Mouse (Mus musculus) monocyte, adult 5-6 weeks (primary cell): ENCODE data around the gene Chrm3. TPM values are rescaled to one million over a fixed set of nuclear protein-coding genes. Genes with fewer than 3 reads are reported as not detected.
"Not testable (repeated sequence)": the region's sequence is repeated elsewhere in the genome, so short reads cannot be mapped to it uniquely, and the experiment has no call there.

Experiments used
- ATAC-seq: fragments of 153-309, 156-312 bp; replicated peaks from 2 replicates; pipeline ENCODE4 v1.8.0; 2017; ENCODE audit warnings: mild to moderate bottlenecking; ENCODE audit not compliant: low TSS enrichment, insufficient number of reproducible peaks, severe bottlenecking, poor library complexity, low FRiP score
- total RNA-seq: library from RNA; stranded (forward); fragments of 200-1000, 200-491, 200-594 nt; gene quantifications from 3 replicates; pipeline ENCODE4 v1.2.3, GENCODE M21; 2017

The Chrm3 gene
- total RNA-seq, result 1.5 to 4.8 TPM (median 3.0 TPM) in 3 replicates

DNA sequence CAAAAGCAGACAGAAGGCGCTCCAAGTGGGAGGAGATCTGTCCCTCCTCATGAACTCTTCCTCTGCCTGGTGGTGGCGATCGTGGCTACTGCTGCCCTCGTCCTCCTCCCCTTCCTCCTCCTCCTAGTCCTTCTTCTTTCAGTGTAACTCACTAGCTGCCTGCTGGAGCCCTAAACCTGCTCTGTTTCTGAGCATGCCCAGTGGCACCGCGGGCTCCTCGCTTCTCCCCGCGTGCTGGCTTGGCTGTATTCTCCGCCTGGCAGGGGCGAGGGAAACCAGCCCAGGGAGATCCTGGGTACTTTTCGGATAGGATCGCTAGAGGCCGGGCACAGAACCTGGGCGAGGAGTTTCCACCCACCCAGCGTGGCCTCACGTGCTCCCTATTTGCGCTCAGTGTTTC is at the start of gene Chrm3:
Gene Chrm3, minus strand, starts transcription at position 71 of the 400 bp plus-strand sequence.
- ATAC-seq, result no peak

DNA sequence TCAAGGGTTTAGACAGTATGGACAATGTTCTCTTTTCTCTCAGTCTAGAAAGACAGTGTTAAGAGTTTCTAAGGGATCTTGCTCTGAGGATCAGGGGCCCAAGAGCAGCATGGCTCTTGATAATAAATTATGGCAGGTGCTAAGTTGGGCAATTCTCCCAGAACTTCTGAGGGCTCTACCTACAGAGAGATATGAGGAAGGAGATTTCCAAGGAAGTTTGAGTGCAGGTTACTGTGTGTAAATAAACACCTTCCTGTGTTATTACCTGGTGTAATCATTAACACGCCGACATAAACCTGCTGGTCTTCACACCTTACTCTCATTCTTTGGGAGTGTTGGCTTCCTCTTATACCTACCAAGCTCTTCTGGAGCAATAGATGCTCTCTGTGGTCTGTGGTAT is 33.7 kb upstream of the Chrm3 start:
- ATAC-seq, result no peak

GRCm38 (mm10) chr13:10375487-10375886 is 14.8 kb upstream of the Chrm3 start:
- ATAC-seq, result not testable (repeated sequence)

DNA sequence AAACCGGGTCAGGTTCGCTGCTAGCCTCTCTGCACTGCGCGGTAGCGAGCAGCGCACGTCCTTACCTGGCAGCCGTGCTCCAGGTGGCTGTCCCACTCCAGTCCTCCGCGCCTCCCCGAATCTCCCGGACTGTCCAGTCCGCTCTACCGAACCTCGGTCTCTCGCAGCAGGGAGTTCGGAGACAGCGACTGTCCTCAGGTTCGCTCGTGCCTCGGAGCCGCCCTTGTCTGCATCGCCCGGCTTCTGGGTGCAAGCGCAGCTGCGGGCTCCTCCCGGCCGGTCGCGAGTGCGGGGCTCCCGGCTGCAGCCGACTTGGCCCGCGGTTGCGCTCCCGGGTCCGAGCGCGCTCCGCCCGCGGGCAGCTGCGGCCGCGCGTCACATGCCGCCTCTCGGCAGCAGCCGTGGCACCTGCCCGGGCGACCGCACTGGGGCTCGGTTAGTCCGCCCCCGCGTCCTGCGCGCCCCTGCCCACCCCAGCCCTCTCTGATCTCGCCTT is 400 bp downstream of the Chrm3 start:
- ATAC-seq, result no peak

DNA sequence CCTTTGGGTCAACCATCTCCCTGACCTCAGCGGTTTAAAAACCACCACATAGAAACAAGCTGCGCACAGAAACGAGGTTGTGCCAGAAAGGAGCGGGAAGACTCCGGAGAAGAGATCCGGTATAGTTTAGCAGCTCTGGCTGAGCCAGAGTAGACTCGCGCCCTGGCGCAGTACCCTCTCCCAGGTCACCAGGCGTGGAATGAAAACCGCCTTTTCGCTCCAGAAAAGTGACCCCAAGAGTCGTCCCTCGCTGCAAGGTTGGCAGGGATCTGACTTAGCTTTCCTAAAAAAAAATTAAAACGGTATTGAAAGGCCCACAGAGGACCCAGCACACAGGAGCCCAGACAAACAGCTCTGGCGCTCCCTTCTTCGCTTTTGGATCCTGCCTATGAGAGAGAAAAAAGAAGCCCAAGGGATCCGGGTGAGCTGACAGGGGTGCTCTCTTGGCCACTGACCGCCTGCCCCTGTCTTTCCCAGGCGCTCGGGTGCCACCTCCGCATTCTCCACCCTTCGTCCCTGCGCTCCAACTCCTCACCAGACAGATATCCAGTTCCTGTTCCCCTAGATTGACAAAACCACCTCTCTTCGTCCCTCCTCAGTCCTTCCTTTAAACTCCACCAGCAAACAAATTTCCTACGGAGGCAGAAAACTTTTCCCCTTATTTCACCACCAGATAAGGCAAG is 990 bp downstream of the Chrm3 start:
- ATAC-seq, result no peak

DNA sequence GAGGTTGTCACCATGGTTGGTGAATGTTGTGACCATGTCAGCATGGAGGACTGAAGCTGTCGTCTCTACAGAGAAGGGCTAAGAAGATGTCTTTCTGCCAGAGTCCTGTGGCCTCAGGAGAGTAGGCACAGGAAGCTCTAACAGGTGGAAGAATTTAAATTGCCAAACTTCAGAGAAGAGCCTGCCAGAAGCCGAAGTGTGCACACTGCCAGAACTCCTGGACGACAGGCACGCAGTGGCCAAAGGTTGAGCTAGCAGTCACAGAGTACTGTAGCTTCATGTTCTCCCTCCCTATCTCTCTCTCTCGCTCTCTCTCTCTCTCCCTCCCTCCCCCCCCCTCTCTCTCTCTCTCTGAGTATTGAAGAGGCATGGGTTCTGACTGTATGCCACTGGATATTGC is 4.9 kb downstream of the Chrm3 start:
- ATAC-seq, result no peak

GRCm38 (mm10) chr13:10354885-10355575 is 5.6 kb downstream of the Chrm3 start:
- ATAC-seq, result no peak

DNA sequence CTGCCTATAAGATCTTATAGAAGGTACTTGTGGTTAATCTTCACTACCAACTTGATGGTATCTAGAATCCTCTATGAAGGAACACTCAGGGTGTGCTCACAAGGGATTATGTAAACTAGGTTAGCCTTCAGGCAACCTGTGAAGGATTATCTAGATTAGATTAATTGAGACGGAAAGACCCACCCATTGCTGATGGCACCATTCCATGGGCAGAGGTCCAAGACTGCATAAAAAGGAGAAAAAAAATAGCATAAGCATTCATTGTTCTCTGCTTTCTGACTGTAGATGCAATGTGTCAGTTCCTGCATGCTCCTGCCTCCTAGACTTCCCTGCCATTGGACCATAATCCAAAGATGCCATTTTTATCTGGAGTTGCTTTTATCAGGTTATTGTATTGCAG is 8.5 kb downstream of the Chrm3 start:
- no peak for ATAC-seq

DNA sequence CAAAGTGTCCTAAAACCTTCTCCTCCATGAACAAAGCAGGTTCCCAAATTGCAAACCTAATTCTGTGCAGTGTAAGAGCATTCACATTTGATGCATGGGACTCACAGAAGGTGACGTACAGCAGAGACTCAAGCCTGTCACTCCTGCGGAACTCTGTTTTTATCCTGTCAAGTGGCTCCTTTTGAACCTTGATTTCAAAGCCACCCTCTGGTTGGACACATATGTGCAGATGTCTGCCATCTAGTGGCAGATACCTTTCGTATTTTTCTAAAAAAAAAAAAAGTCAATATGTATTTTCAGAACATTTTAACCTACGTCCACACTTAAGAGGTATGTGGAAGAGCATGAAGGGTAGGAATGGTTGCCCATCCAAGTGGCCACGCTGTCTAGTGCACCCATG is 16.3 kb downstream of the Chrm3 start:
- ATAC-seq, result no peak

- no peak for ATAC-seq
Observed at GRCm38 (mm10) chr13:10335558-10335957, 25.1 kb downstream of the Chrm3 start.

- no peak for ATAC-seq
Observed at GRCm38 (mm10) chr13:10332762-10333161, 27.9 kb downstream of the Chrm3 start.

GRCm38 (mm10) chr13:10309811-10310210 is 50.8 kb downstream of the Chrm3 start:
- no peak for ATAC-seq

DNA sequence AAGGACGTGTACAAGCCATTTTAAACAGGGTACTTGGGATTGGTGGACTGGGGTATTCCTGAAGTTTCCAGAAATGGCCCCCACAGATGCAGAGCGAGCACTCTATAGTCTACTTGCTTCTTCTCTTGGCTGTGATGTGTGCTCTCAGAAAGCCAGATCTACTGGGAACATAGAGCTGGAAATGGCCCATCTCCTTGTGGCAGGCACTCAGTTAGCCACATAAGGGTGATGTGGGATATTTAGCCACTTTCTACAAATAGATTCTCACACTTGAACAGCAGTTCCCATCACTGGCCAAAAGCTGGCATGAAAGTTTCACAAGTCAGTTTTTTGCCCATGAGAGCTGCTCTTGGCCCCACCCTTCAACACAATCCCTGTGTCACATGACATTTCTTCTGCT is 65.5 kb downstream of the Chrm3 start:
- no peak for ATAC-seq

DNA sequence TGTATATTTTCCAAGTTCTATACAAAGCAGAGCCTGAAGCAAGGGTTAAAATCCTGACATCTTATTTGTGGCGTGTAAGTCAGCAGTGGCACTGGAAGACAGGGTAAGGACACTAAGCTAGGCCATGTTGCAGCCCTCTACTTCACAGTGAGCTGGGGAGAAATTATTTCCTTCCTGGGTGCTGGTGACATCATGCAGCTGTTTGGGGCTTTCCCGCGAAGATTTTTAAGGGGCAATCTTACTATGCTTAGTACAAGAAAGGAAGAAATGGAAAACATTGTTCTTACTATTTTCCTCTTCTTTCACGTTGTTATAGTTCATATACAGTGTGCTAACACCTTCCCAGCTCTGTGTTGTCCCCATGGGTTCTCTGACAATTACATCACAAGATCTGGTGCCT is 76.3 kb downstream of the Chrm3 start:
- no peak for ATAC-seq

DNA sequence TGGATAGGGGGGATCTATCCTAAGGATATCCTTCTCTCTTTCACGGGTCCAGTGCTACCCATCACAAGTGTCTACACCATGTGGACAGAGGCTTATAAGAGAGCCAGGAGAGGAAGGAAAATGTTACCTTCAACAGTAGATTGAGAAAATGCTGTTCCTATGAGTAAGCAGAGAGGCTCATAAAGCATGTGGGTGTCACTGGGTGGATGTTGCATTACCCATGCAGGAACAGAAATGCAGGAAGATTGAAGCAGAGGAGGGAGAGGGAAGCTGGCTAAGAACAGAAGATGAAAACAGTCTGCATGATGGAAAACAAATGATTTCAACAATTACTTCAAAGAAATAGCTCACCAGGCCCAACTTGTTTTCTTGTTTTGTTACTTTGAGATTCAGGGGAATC is 85.7 kb downstream of the Chrm3 start:
- no peak for ATAC-seq

- no peak for ATAC-seq
Observed at GRCm38 (mm10) chr13:10263784-10264183, 96.9 kb downstream of the Chrm3 start.

- peak; percentile 97 for ATAC-seq
Observed at GRCm38 (mm10) chr13:10253049-10253448, 107.6 kb downstream of the Chrm3 start.

DNA sequence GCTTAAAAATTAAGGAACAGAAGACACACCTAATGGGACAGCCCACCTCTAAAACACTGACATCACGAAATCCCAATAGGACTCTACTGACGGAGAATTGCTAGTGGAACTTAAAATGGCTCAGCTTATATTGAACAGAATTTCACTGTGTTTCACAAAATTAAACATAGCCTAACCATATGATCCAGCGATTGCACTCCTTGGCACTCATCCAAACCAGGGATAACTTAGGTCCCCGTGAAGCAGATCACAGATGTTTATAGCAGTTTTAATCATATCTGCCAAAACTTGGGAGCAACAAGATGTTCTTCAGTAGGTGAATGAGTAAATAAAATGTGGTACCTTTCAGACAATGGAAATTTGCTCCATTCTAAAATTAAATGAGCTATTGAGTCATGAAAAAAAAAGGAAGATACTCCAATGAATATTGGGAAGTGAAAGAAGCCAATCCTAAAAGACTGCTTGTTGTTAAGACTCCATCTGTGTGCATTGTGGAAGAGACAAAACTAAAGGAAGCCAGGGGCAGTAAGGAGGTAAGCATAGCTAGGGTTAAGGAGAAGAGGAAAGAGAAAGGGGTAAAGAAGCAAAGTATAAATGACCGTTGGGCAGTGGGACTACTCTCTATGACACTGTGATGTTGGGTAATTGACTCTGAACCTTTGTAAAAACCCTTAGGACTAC is 109.0 kb downstream of the Chrm3 start:
- no peak for ATAC-seq

DNA sequence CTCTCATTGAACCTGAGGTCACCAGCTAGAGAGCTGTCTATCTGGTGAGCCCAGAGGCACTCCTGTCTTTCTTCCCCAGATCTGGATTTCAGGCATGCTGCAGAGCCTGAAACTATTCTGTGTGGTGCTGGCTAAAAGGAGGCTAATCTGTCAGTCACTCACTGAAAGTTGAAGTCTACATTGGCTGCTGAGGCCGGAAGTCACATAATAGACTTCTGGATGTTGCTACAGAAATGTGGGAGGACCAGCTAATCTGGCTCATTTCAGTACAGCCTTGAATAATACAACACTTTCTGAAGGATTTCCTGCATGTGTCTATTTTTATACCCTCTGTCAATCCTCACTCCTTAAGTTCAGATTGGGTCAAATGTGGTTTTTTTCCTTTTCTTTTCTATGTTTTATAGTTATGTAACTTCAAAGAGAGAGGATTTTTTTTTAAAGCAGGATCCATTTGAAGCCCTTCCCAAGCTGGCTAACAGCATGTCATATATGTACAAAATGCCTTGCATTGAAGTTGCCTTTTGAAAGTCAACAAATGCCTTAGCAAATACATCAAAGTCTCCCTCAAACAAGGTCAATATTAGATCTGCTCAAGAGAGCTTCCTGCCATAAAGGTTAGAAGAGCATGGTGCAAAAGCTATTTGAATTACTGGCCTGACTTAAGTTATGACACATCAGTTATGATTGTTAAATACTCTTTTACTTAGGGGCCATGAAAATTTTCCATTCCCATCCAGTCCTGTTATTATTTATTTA is 116.2 kb downstream of the Chrm3 start:
- no peak for ATAC-seq
